Comparison of ENCODE assay signal across 32 mouse cellular contexts in genomic region chr7:89064462-89064861, GRCm38 (mm10).
"Had no signal": no experiment of that assay in that cellular context is flagged by ENCODE, and none has a peak within 500 bp of the region (broad histone marks: within the 10 kb centered on the region; RNA-seq: fewer than 3 reads in every experiment).

No protein-coding gene starts in this region.

- ATAC-seq: hindbrain, embryonic 16.5 days; hindbrain, postnatal 0 days; inflammation-experienced regulatory T-cells, adult 6 months; intestine, embryonic 15.5 days; intestine, embryonic 16.5 days; intestine, postnatal 0 days had no signal

- H3K4me2 ChIP-seq: heart, embryonic 11.5 days; heart, embryonic 12.5 days; heart, embryonic 13.5 days; heart, embryonic 15.5 days; hindbrain, embryonic 12.5 days; hindbrain, embryonic 13.5 days; hindbrain, embryonic 14.5 days; hindbrain, embryonic 15.5 days; intestine, embryonic 15.5 days had no signal

- H3K27me3 ChIP-seq: heart, embryonic 12.5 days; heart, embryonic 13.5 days; heart, embryonic 15.5 days; hindbrain, embryonic 12.5 days; hindbrain, embryonic 13.5 days; hindbrain, embryonic 15.5 days; intestine, embryonic 15.5 days had no signal

- DNase-seq: heart, adult 18-20 months; heart, adult 2 months; heart, postnatal 10 days; heart, postnatal 14 days; heart, postnatal 36 days; heart, postnatal 4 days; kidney, adult 18-20 months; kidney, adult 2 months; kidney, adult 9 months; kidney, postnatal 25 days; kidney, postnatal 36 days; kidney, postnatal 4 days; layer of hippocampus, adult 9-11 months; layer of hippocampus, postnatal 36 days had no signal

- H3K4me3 ChIP-seq: heart, adult 2 months; heart, embryonic 10.5 days; heart, embryonic 12.5 days; heart, embryonic 13.5 days; heart, embryonic 15.5 days; hindbrain, embryonic 10.5 days; hindbrain, embryonic 12.5 days; hindbrain, embryonic 13.5 days; hindbrain, embryonic 15.5 days; intestine, embryonic 15.5 days; layer of hippocampus, adult 2 months; left cerebral cortex, adult 2 months had no signal

- H3K9me3 ChIP-seq: heart, embryonic 10.5 days; heart, embryonic 12.5 days; heart, embryonic 13.5 days; heart, embryonic 15.5 days; hindbrain, embryonic 10.5 days; hindbrain, embryonic 12.5 days; hindbrain, embryonic 13.5 days; hindbrain, embryonic 15.5 days; intestine, embryonic 15.5 days had no signal

- H3K27ac ChIP-seq: heart, adult 2 months; heart, embryonic 10.5 days; heart, embryonic 13.5 days; heart, embryonic 15.5 days; hindbrain, embryonic 10.5 days; hindbrain, embryonic 12.5 days; hindbrain, embryonic 13.5 days; hindbrain, embryonic 14.5 days; hindbrain, embryonic 15.5 days; hindbrain, postnatal 0 days; intestine, embryonic 15.5 days; layer of hippocampus, adult 2 months; left cerebral cortex, adult 2 months had no signal

- H3K4me1 ChIP-seq: heart, embryonic 10.5 days; heart, embryonic 13.5 days; heart, embryonic 15.5 days; hindbrain, embryonic 10.5 days; hindbrain, embryonic 12.5 days; hindbrain, embryonic 13.5 days; hindbrain, embryonic 15.5 days; intestine, embryonic 15.5 days had no signal

- H3K36me3 ChIP-seq: heart, embryonic 10.5 days; heart, embryonic 12.5 days; heart, embryonic 13.5 days; heart, embryonic 15.5 days; hindbrain, embryonic 10.5 days; hindbrain, embryonic 12.5 days; hindbrain, embryonic 13.5 days; hindbrain, embryonic 15.5 days; intestine, embryonic 15.5 days had no signal

- H3K9ac ChIP-seq: heart, embryonic 12.5 days; heart, embryonic 13.5 days; heart, embryonic 15.5 days; hindbrain, embryonic 12.5 days; hindbrain, embryonic 13.5 days; hindbrain, embryonic 14.5 days; hindbrain, embryonic 15.5 days; intestine, embryonic 15.5 days had no signal
